ENCODE assay signal across 18 mouse cellular contexts in genomic region chr12:73038441-73038991, GRCm38 (mm10). TPM values are rescaled to one million over a fixed set of nuclear protein-coding genes. Genes with fewer than 3 reads are reported as not detected.
DNase-seq lines count a peak whose midpoint lies in the region; ATAC-seq and TF ChIP-seq lines count a peak whose summit lies in the region.
"Had no signal": no experiment of that assay in that cellular context is flagged by ENCODE, and none has a peak within 500 bp of the region (broad histone marks: within the 10 kb centered on the region; RNA-seq: fewer than 3 reads in every experiment).

No protein-coding gene starts in this region.

- DNase-seq in heart, postnatal 0 days (ENCODE audit: low spot score): peak; percentile 14
- DNase-seq in heart, adult 9 months (ENCODE audit: low spot score in 2 of 2): no peak
- peak; percentile 41 for DNase-seq in neural tube, embryonic 10.5 days (ENCODE audit: extremely low spot score, low spot score)
- DNase-seq in limb, embryonic 10.5 days (ENCODE audit: low spot score): peak; percentile 41
- peak; percentile 2 for DNase-seq in yolk sac, embryonic 10.5 days (ENCODE audit: low spot score)
- no peak for DNase-seq in adrenal gland, postnatal 25 days
- DNase-seq: adrenal gland, adult 2 months; cerebellum, adult 9-10 months; lung, adult 18-20 months; right cerebral cortex, adult 18-20 months; thymus, postnatal 25 days had no signal

- no peaks in the 10 kb centered on the region for H3K4me1 ChIP-seq in heart, postnatal 0 days (ENCODE audit: control insufficient read depth, insufficient read depth)
- H3K4me1 ChIP-seq in neural tube, embryonic 15.5 days: peaks cover 5% of the 10 kb centered on the region; the same call in 1 of the 2 replicates
- peaks cover 62% of the 10 kb centered on the region for H3K4me1 ChIP-seq in limb, embryonic 10.5 days
- peaks cover 9% of the 10 kb centered on the region; the same call in 1 of the 2 replicates for H3K4me1 ChIP-seq in liver, embryonic 12.5 days

- no peak for TF ChIP-seq EP300 in heart, postnatal 0 days (IDR thresholded peaks at IDR 0.05; ENCODE audit: low read depth)

- 11% methylated on average over 12 of the region's 12 CpGs for WGBS in heart, postnatal 0 days
- 2% methylated on average over 12 of the region's 12 CpGs for WGBS in neural tube, embryonic 15.5 days
- WGBS in limb, embryonic 10.5 days: 1% methylated on average over 12 of the region's 12 CpGs
- WGBS in liver, embryonic 12.5 days (ENCODE audit: insufficient replicate concordance): 5% methylated on average over 12 of the region's 12 CpGs

- peaks cover 95% of the 10 kb centered on the region for H3K27me3 ChIP-seq in heart, postnatal 0 days (ENCODE audit: control insufficient read depth, insufficient read depth, low read length)
- peaks cover 87% of the 10 kb centered on the region for H3K27me3 ChIP-seq in neural tube, embryonic 15.5 days (replicated peaks)
- H3K27me3 ChIP-seq in limb, embryonic 10.5 days (ENCODE audit: low read depth, poor library complexity, severe bottlenecking): peaks cover 100% of the 10 kb centered on the region
- H3K27me3 ChIP-seq in liver, embryonic 12.5 days (replicated peaks): peaks cover 89% of the 10 kb centered on the region

- no peak overlapping the region for H3K27ac ChIP-seq in heart, postnatal 0 days (ENCODE audit: low read depth)
- no peak overlapping the region for H3K27ac ChIP-seq in neural tube, embryonic 15.5 days (replicated peaks)
- no peak overlapping the region for H3K27ac ChIP-seq in limb, embryonic 10.5 days
- H3K27ac ChIP-seq in liver, embryonic 12.5 days: no peak overlapping the region

- H3K36me3 ChIP-seq in heart, postnatal 0 days (replicated peaks; ENCODE audit: control insufficient read depth, insufficient read depth, low read length): no peaks in the 10 kb centered on the region
- no peaks in the 10 kb centered on the region for H3K36me3 ChIP-seq in neural tube, embryonic 15.5 days
- H3K36me3 ChIP-seq in limb, embryonic 10.5 days: peaks cover 13% of the 10 kb centered on the region; the same call in 1 of the 2 replicates
- H3K36me3 ChIP-seq in liver, embryonic 12.5 days: no peaks in the 10 kb centered on the region
- H3K36me3 ChIP-seq: heart, embryonic 12.5 days; limb, embryonic 15.5 days had no signal

- no peak overlapping the region for H3K4me2 ChIP-seq in heart, postnatal 0 days (ENCODE audit: low read depth, low read length)
- no peak overlapping the region for H3K4me2 ChIP-seq in neural tube, embryonic 15.5 days
- no peak overlapping the region for H3K4me2 ChIP-seq in liver, embryonic 12.5 days

- no peak overlapping the region for H3K9ac ChIP-seq in heart, postnatal 0 days (replicated peaks; ENCODE audit: low read depth, low read length)
- no peak overlapping the region for H3K9ac ChIP-seq in neural tube, embryonic 15.5 days (replicated peaks)
- H3K9ac ChIP-seq in liver, embryonic 12.5 days: no peak overlapping the region
- H3K9ac ChIP-seq: heart, embryonic 12.5 days; limb, embryonic 15.5 days had no signal

- H3K9me3 ChIP-seq in heart, postnatal 0 days (replicated peaks; ENCODE audit: control insufficient read depth, low read length): no peaks in the 10 kb centered on the region
- H3K9me3 ChIP-seq in neural tube, embryonic 15.5 days (replicated peaks): no peaks in the 10 kb centered on the region
- no peaks in the 10 kb centered on the region for H3K9me3 ChIP-seq in limb, embryonic 10.5 days (replicated peaks)
- H3K9me3 ChIP-seq in liver, embryonic 12.5 days (replicated peaks): no peaks in the 10 kb centered on the region
- H3K9me3 ChIP-seq: heart, embryonic 12.5 days; limb, embryonic 15.5 days had no signal

- TF ChIP-seq CTCF in heart, postnatal 0 days (IDR thresholded peaks at IDR 0.05; ENCODE audit: low read depth): no peak

- no peak for ATAC-seq in heart, postnatal 0 days (ENCODE audit: insufficient read depth, low read depth)
- no peak for ATAC-seq in neural tube, embryonic 15.5 days (ENCODE audit: low FRiP score)
- no peak for ATAC-seq in liver, embryonic 12.5 days
- ATAC-seq: CD4-positive, CD25-positive, alpha-beta regulatory T cell, adult 4 months; hindbrain, embryonic 16.5 days had no signal

- H3K4me3 ChIP-seq in heart, postnatal 0 days (ENCODE audit: low read depth, low read length): no peak overlapping the region
- no peak overlapping the region for H3K4me3 ChIP-seq in neural tube, embryonic 15.5 days (replicated peaks)
- 0 out of 2 replicates have a peak overlapping the region, but pooled peaks have one; percentile 67 for H3K4me3 ChIP-seq in limb, embryonic 10.5 days
- H3K4me3 ChIP-seq in liver, embryonic 12.5 days: no peak overlapping the region

RNA-seq across cellular contexts. Expression of gene Six1, which starts 15.2 kb away (rescaled TPM):
- total RNA-seq in heart, postnatal 0 days (2014; rRNA removed; ENCODE audit: low replicate concordance): 0.15 TPM in 1 of 2 replicates, not detected in the other
- polyA plus RNA-seq in heart, postnatal 0 days (2015; fragmentation: Nextera tagmentation; extraction: Ambion mirVana): 0.18 and 0.38 TPM in 2 replicates
- polyA plus RNA-seq in neural tube, embryonic 15.5 days (2015; fragmentation: Nextera tagmentation; extraction: Ambion mirVana): 2.8 and 6.8 TPM in 2 replicates
- 18.0 and 32.6 TPM in 2 replicates for polyA plus RNA-seq in limb, embryonic 10.5 days (2016; fragmentation: Nextera tagmentation; extraction: Ambion mirVana)
- 0.19 and 1.1 TPM in 2 replicates for polyA plus RNA-seq in liver, embryonic 12.5 days (2016; fragmentation: Nextera tagmentation; extraction: Ambion mirVana)
- total RNA-seq in adrenal gland, postnatal 25 days (2021): 1.6 and 4.2 TPM in 2 replicates
- total RNA-seq: MEL had no signal
- polyA plus RNA-seq: CD4-positive, CD25-positive, alpha-beta regulatory T cell, adult 4 months had no signal

Comparison
In these comparisons a context has a peak if more than half of its experiments do, and no peak if none do; other contexts are left out.
1. DNase-seq: peak in heart, postnatal 0 days (single experiment), neural tube, embryonic 10.5 days (single experiment), limb, embryonic 10.5 days (single experiment) and yolk sac, embryonic 10.5 days (single experiment); none in heart, adult 9 months (0 of 2) and adrenal gland, postnatal 25 days (single experiment).